Mouse (Mus musculus) midbrain, embryonic 13.5 days (tissue): Measurements from ENCODE around the gene Cdc42ep5. TPM values are rescaled to one million over a fixed set of nuclear protein-coding genes. Genes with fewer than 3 reads are reported as not detected.
A peak's percentile ranks its signal among the peaks of the same experiment; 100 is the strongest.

Source experiments
- ATAC-seq: fragments of 200-750 bp; cut with Nextera tagmentation; 2 replicates; pipeline ENCODE4 v1.8.0; 2017; ENCODE audit warnings: mild to moderate bottlenecking, moderate TSS enrichment, moderate library complexity
- H3K27ac ChIP-seq: fragments of 300-500 bp; sonication (generic); 2 replicates; pipeline ENCODE4 v1.5.1; 2015; ENCODE audit warnings: inconsistent platforms, mild to moderate bottlenecking, moderate library complexity
- H3K27me3 ChIP-seq: fragments of 300-500 bp; sonication (generic); 2 replicates; pipeline ENCODE4 v1.6.1; 2015; ENCODE audit warnings: mild to moderate bottlenecking, inconsistent platforms
- H3K36me3 ChIP-seq: fragments of 300-500 bp; sonication (generic); 2 replicates; pipeline ENCODE4 v1.6.1; 2015; ENCODE audit warnings: mild to moderate bottlenecking, inconsistent platforms
- H3K4me1 ChIP-seq: fragments of 300-500 bp; sonication (generic); replicated peaks from 2 replicates; pipeline ENCODE4 v1.6.1; 2015; ENCODE audit warnings: inconsistent platforms
- H3K4me2 ChIP-seq: fragments of 300-500 bp; sonication (generic); replicated peaks from 2 replicates; pipeline ENCODE4 v1.6.1; 2015; ENCODE audit warnings: moderate library complexity, mild to moderate bottlenecking, inconsistent platforms
- H3K4me3 ChIP-seq: fragments of 300-500 bp; sonication (generic); replicated peaks from 2 replicates; pipeline ENCODE4 v1.5.1; 2015; ENCODE audit warnings: mild to moderate bottlenecking, inconsistent platforms
- H3K9ac ChIP-seq: fragments of 300-500 bp; sonication (generic); replicated peaks from 2 replicates; pipeline ENCODE4 v1.6.1; 2015; ENCODE audit warnings: mild to moderate bottlenecking, inconsistent platforms
- H3K9me3 ChIP-seq: fragments of 300-500 bp; sonication (generic); 2 replicates; pipeline ENCODE4 v1.6.1; 2016; ENCODE audit warnings: mild to moderate bottlenecking, inconsistent platforms
- WGBS: fragments of 180-500 bp; shearing (Covaris S2); methylation state at CpG from one replicate; pipeline ENCODE4 v1.1.7; 2015; 5-methylcytosine and 5-hydroxymethylcytosine counted together
- polyA plus RNA-seq: library from polyadenylated mRNA; unstranded; fragments of >200 nt; fragmentation: Nextera tagmentation; extraction: Ambion mirVana; gene quantifications from 2 replicates; pipeline ENCODE4 v1.2.1, GENCODE M21; 2015

Gene Cdc42ep5
- polyA plus RNA-seq, 1 experiment from 2014 or later = 5.2 TPM

GRCm38 (mm10) chr7:4144046-4144445 is 20.6 kb downstream of the Cdc42ep5 start:
- WGBS = 95% methylated on average over 13 of the region's 13 CpGs
- Histone ChIP-seq H3K36me3 (peaks cover 92% of the 10 kb centered on the region), H3K9ac (no peak overlapping the region), H3K9me3 (no peaks in the 10 kb centered on the region), H3K27me3 (no peaks in the 10 kb centered on the region), H3K4me2 (no peak overlapping the region), H3K4me1 (peaks cover 12% of the 10 kb centered on the region), H3K27ac (no peak overlapping the region), H3K4me3 (no peak overlapping the region)
- no peak for ATAC-seq

- no peak overlapping the region for H3K4me3 ChIP-seq
- H3K9ac ChIP-seq = no peak overlapping the region
- peaks cover 12% of the 10 kb centered on the region for H3K4me1 ChIP-seq
- no peaks in the 10 kb centered on the region for H3K27me3 ChIP-seq
- peaks cover 95% of the 10 kb centered on the region for H3K36me3 ChIP-seq
- WGBS = 98% methylated on average over 19 of the region's 19 CpGs
- no peak overlapping the region for H3K4me2 ChIP-seq
- no peak overlapping the region for H3K27ac ChIP-seq
- no peak for ATAC-seq
- H3K9me3 ChIP-seq = no peaks in the 10 kb centered on the region
These were observed 21.2 kb downstream of the Cdc42ep5 start for GRCm38 (mm10) chr7:4143506-4143905.

GRCm38 (mm10) chr7:4142796-4143445 is 21.7 kb downstream of the Cdc42ep5 start:
- H3K4me1 ChIP-seq = peaks cover 12% of the 10 kb centered on the region
- H3K27ac ChIP-seq = no peak overlapping the region
- no peaks in the 10 kb centered on the region for H3K27me3 ChIP-seq
- H3K4me3 ChIP-seq = no peak overlapping the region
- ATAC-seq = no peak
- H3K9me3 ChIP-seq = no peaks in the 10 kb centered on the region
- H3K36me3 ChIP-seq = peaks cover 92% of the 10 kb centered on the region
- WGBS = 94% methylated on average over 10 of the region's 10 CpGs
- H3K4me2 ChIP-seq = no peak overlapping the region
- H3K9ac ChIP-seq = no peak overlapping the region

GRCm38 (mm10) chr7:4141648-4142325 is 22.9 kb downstream of the Cdc42ep5 start:
- Histone ChIP-seq H3K4me1 (peaks cover 14% of the 10 kb centered on the region), H3K27me3 (no peaks in the 10 kb centered on the region), H3K4me3 (no peak overlapping the region), H3K27ac (no peak overlapping the region), H3K9ac (no peak overlapping the region), H3K4me2 (no peak overlapping the region), H3K36me3 (peaks cover 80% of the 10 kb centered on the region), H3K9me3 (no peaks in the 10 kb centered on the region)
- 92% methylated on average over 6 of the region's 6 CpGs for WGBS
- ATAC-seq = no peak

GRCm38 (mm10) chr7:4139391-4139790 is 25.3 kb downstream of the Cdc42ep5 start:
- H3K9ac ChIP-seq = no peak overlapping the region
- no peak overlapping the region for H3K4me2 ChIP-seq
- H3K27ac ChIP-seq = no peak overlapping the region
- H3K9me3 ChIP-seq = no peaks in the 10 kb centered on the region
- H3K36me3 ChIP-seq = peaks cover 56% of the 10 kb centered on the region
- 94% methylated on average over 5 of the region's 5 CpGs for WGBS
- no peaks in the 10 kb centered on the region for H3K27me3 ChIP-seq
- no peak for ATAC-seq
- H3K4me1 ChIP-seq = peaks cover 26% of the 10 kb centered on the region
- no peak overlapping the region for H3K4me3 ChIP-seq

GRCm38 (mm10) chr7:4138671-4139070 is 26.0 kb downstream of the Cdc42ep5 start:
- no peaks in the 10 kb centered on the region for H3K27me3 ChIP-seq
- H3K9me3 ChIP-seq = no peaks in the 10 kb centered on the region
- H3K27ac ChIP-seq = no peak overlapping the region
- H3K4me2 ChIP-seq = 0 out of 2 replicates have a peak overlapping the region, but pooled peaks have one; percentile 91
- peaks cover 50% of the 10 kb centered on the region for H3K36me3 ChIP-seq
- 93% methylated on average over 7 of the region's 7 CpGs for WGBS
- peaks cover 26% of the 10 kb centered on the region for H3K4me1 ChIP-seq
- H3K9ac ChIP-seq = no peak overlapping the region; the same call in 1 of the 2 replicates
- no peak for ATAC-seq
- no peak overlapping the region for H3K4me3 ChIP-seq

GRCm38 (mm10) chr7:4138181-4138580 is 26.5 kb downstream of the Cdc42ep5 start:
- H3K36me3 ChIP-seq = peaks cover 50% of the 10 kb centered on the region
- H3K27ac ChIP-seq = no peak overlapping the region
- H3K4me2 ChIP-seq = peak overlapping the region; percentile 91
- no peaks in the 10 kb centered on the region for H3K27me3 ChIP-seq
- peak overlapping the region; percentile 88 for H3K4me3 ChIP-seq
- ATAC-seq = no peak
- peak overlapping the region; percentile 83 for H3K9ac ChIP-seq
- peaks cover 26% of the 10 kb centered on the region for H3K4me1 ChIP-seq
- 87% methylated on average over 2 of the region's 2 CpGs for WGBS
- no peaks in the 10 kb centered on the region for H3K9me3 ChIP-seq

GRCm38 (mm10) chr7:4137746-4138145 is 26.9 kb downstream of the Cdc42ep5 start:
- Histone ChIP-seq H3K4me1 (peaks cover 29% of the 10 kb centered on the region), H3K27me3 (no peaks in the 10 kb centered on the region), H3K4me3 (peak overlapping the region; percentile 88), H3K9ac (peak overlapping the region; percentile 83), H3K27ac (peak overlapping the region; percentile 96), H3K36me3 (peaks cover 50% of the 10 kb centered on the region), H3K4me2 (peak overlapping the region; percentile 91), H3K9me3 (no peaks in the 10 kb centered on the region)
- ATAC-seq = no peak
- WGBS = 55% methylated on average over 3 of the region's 3 CpGs

- Histone ChIP-seq H3K9ac (peak within 1 kb of the TSS; percentile 83), H3K4me1 (peaks cover 32% of the 10 kb centered on the region), H3K4me2 (peak within 1 kb of the TSS; percentile 91), H3K4me3 (peak within 1 kb of the TSS; percentile 88), H3K9me3 (no peaks in the 10 kb centered on the region), H3K36me3 (peaks cover 50% of the 10 kb centered on the region), H3K27me3 (no peaks in the 10 kb centered on the region), H3K27ac (peak within 1 kb of the TSS; percentile 96)
- 0% methylated on average over 68 of the region's 78 CpGs for WGBS
- ATAC-seq = peak; percentile 99
These were observed 27.7 kb downstream of the Cdc42ep5 start, which contains the start of gene Leng8 for GRCm38 (mm10) chr7:4136771-4137531. TSS of gene Leng8 (plus strand) at chr7:4137039.

- no peaks in the 10 kb centered on the region for H3K27me3 ChIP-seq
- H3K27ac ChIP-seq = peak overlapping the region; percentile 96
- H3K4me3 ChIP-seq = peak overlapping the region; percentile 88
- no peaks in the 10 kb centered on the region for H3K9me3 ChIP-seq
- peaks cover 37% of the 10 kb centered on the region for H3K4me1 ChIP-seq
- peak overlapping the region; percentile 78 for H3K4me2 ChIP-seq
- ATAC-seq = peak; percentile 28
- peaks cover 46% of the 10 kb centered on the region for H3K36me3 ChIP-seq
- WGBS = 0% methylated on average over 16 of the region's 16 CpGs
- peak overlapping the region; percentile 68 for H3K9ac ChIP-seq
These were observed 28.3 kb downstream of the Cdc42ep5 start for GRCm38 (mm10) chr7:4136404-4136770.

- H3K27ac ChIP-seq = no peak overlapping the region
- 81% methylated on average over 5 of the region's 5 CpGs for WGBS
- peaks cover 34% of the 10 kb centered on the region for H3K36me3 ChIP-seq
- ATAC-seq = no peak
- peaks cover 45% of the 10 kb centered on the region for H3K4me1 ChIP-seq
- no peak overlapping the region for H3K9ac ChIP-seq
- H3K4me2 ChIP-seq = no peak overlapping the region
- no peaks in the 10 kb centered on the region for H3K27me3 ChIP-seq
- no peak overlapping the region for H3K4me3 ChIP-seq
- no peaks in the 10 kb centered on the region for H3K9me3 ChIP-seq
These were observed 29.7 kb downstream of the Cdc42ep5 start for GRCm38 (mm10) chr7:4134911-4135310.

GRCm38 (mm10) chr7:4132998-4133397 is 31.7 kb downstream of the Cdc42ep5 start:
- no peak for ATAC-seq
- Histone ChIP-seq H3K27ac (no peak overlapping the region; the same call in 1 of the 2 replicates), H3K4me3 (no peak overlapping the region), H3K4me2 (no peak overlapping the region), H3K4me1 (peaks cover 36% of the 10 kb centered on the region), H3K36me3 (peaks cover 40% of the 10 kb centered on the region), H3K9me3 (no peaks in the 10 kb centered on the region), H3K9ac (no peak overlapping the region), H3K27me3 (no peaks in the 10 kb centered on the region)
- WGBS = 87% methylated on average over 7 of the region's 7 CpGs
